Mouse (Mus musculus) bone marrow, adult 2 months (tissue): ENCODE results near the gene 4931428F04Rik. TPM values are rescaled to one million over a fixed set of nuclear protein-coding genes. Genes with fewer than 3 reads are reported as not detected.

ENCODE experiments used
- H3K27ac ChIP-seq: fragments of 200-500 bp; 2 replicates; pipeline ENCODE4 v1.5.1; 2012; ENCODE audit warnings: low read depth, mild to moderate bottlenecking, control low read depth, inconsistent platforms, low read length; ENCODE audit not compliant: control insufficient read depth, poor library complexity, insufficient read depth
- H3K4me1 ChIP-seq: fragments of 200-500 bp; 2 replicates; pipeline ENCODE4 v1.6.1; 2011; ENCODE audit warnings: low read length; ENCODE audit not compliant: control insufficient read depth, insufficient read depth
- H3K4me3 ChIP-seq: fragments of 200-500 bp; replicated peaks from 2 replicates; pipeline ENCODE3; 2011; ENCODE audit warnings: mild to moderate bottlenecking, low read depth, low read length, control low read depth; ENCODE audit not compliant: control insufficient read depth
- CTCF ChIP-seq: fragments of 200-500 bp; IDR thresholded peaks from 2 replicates; pipeline ENCODE4 v1.5.1; 2011; ENCODE audit warnings: low read length, control low read depth; ENCODE audit not compliant: control insufficient read depth, insufficient read depth
- POLR2A ChIP-seq: fragments of 200-500 bp; IDR thresholded peaks from 2 replicates; pipeline ENCODE4 v1.6.1; 2011; ENCODE audit warnings: low read depth, mild to moderate bottlenecking, control low read depth, low read length, borderline replicate concordance; ENCODE audit not compliant: control insufficient read depth
- WGBS: fragments of 180-500 bp; shearing (Covaris S2); methylation state at CpG from one replicate; pipeline ENCODE4 v1.1.7; 2018; 5-methylcytosine and 5-hydroxymethylcytosine counted together
- polyA plus RNA-seq: library from polyadenylated mRNA; stranded (reverse); fragments of >200 nt; gene quantifications from 2 replicates; pipeline ENCODE4 v1.2.4, GENCODE M21; 2011; ENCODE audit warnings: low replicate concordance; ENCODE audit not compliant: missing spikeins, insufficient read depth, insufficient read length

The 4931428F04Rik gene
- polyA plus RNA-seq, 1 experiment, result 2.2 TPM

- Histone ChIP-seq H3K27ac (no peak overlapping the region), H3K4me3 (no peak overlapping the region), H3K4me1 (peaks cover 4% of the 10 kb centered on the region)
- TF ChIP-seq POLR2A (no peak), CTCF (no peak)
- 90% methylated on average over 5 of the region's 5 CpGs for WGBS
Measured at GRCm38 (mm10) chr8:105288231-105288630, 1.4 kb downstream of the 4931428F04Rik start.

GRCm38 (mm10) chr8:105286907-105287306, 2.8 kb downstream of the 4931428F04Rik start:
- peaks cover 4% of the 10 kb centered on the region for H3K4me1 ChIP-seq
- WGBS, result 79% methylated on average over 4 of the region's 4 CpGs
- no peak for TF ChIP-seq CTCF
- TF ChIP-seq POLR2A, result no peak
- H3K4me3 ChIP-seq, result no peak overlapping the region
- H3K27ac ChIP-seq, result no peak overlapping the region

GRCm38 (mm10) chr8:105285514-105285913, 4.2 kb downstream of the 4931428F04Rik start:
- no peak for TF ChIP-seq POLR2A
- no peak for TF ChIP-seq CTCF
- Histone ChIP-seq H3K4me3 (no peak overlapping the region), H3K4me1 (peaks cover 4% of the 10 kb centered on the region), H3K27ac (no peak overlapping the region)
- 84% methylated on average over 12 of the region's 12 CpGs for WGBS

- H3K4me1 ChIP-seq, result peaks cover 1% of the 10 kb centered on the region
Measured at GRCm38 (mm10) chr8:105283074-105283473, 6.6 kb downstream of the 4931428F04Rik start.

GRCm38 (mm10) chr8:105282239-105282638, 7.4 kb downstream of the 4931428F04Rik start:
- TF ChIP-seq CTCF (no peak), POLR2A (no peak)
- Histone ChIP-seq H3K4me3 (no peak overlapping the region), H3K4me1 (peaks cover 1% of the 10 kb centered on the region), H3K27ac (no peak overlapping the region)
- 60% methylated on average over 4 of the region's 4 CpGs for WGBS

More at GRCm38 (mm10) chr8:105283074-105283473, 6.6 kb downstream of the 4931428F04Rik start:
- Histone ChIP-seq H3K27ac (no peak overlapping the region), H3K4me3 (no peak overlapping the region)
- WGBS, result 61% methylated on average over 23 of the region's 23 CpGs
- peak; percentile 78 for TF ChIP-seq CTCF
- no peak for TF ChIP-seq POLR2A

GRCm38 (mm10) chr8:105281821-105282220, 7.8 kb downstream of the 4931428F04Rik start:
- H3K4me3 ChIP-seq, result no peak overlapping the region
- H3K4me1 ChIP-seq, result peaks cover 1% of the 10 kb centered on the region
- no peak for TF ChIP-seq POLR2A
- TF ChIP-seq CTCF, result no peak
- no peak overlapping the region for H3K27ac ChIP-seq
- WGBS, result 86% methylated on average over 12 of the region's 12 CpGs

- peaks cover 1% of the 10 kb centered on the region for H3K4me1 ChIP-seq
- no peak overlapping the region for H3K27ac ChIP-seq
- no peak for TF ChIP-seq CTCF
- no peak for TF ChIP-seq POLR2A
- H3K4me3 ChIP-seq, result no peak overlapping the region
- WGBS, result 47% methylated on average over 3 of the region's 3 CpGs
Measured at GRCm38 (mm10) chr8:105280567-105280966, 9.1 kb downstream of the 4931428F04Rik start.

- Histone ChIP-seq H3K4me1 (peaks cover 1% of the 10 kb centered on the region), H3K27ac (no peak overlapping the region), H3K4me3 (no peak overlapping the region)
- TF ChIP-seq POLR2A (no peak; the same call in 1 of the 2 replicates), CTCF (no peak)
- under 1% methylated on average over 28 of the region's 28 CpGs for WGBS
Measured at GRCm38 (mm10) chr8:105278911-105279334, 10.7 kb downstream of the 4931428F04Rik start.
